Mouse (Mus musculus): ENCODE results near the gene Arhgap27. TPM values are rescaled to one million over a fixed set of nuclear protein-coding genes. Genes with fewer than 3 reads are reported as not detected.
"Not testable (repeated sequence)": the region's sequence is repeated elsewhere in the genome, so short reads cannot be mapped to it uniquely, and the experiment has no call there.

The Arhgap27 gene
- polyA plus RNA-seq, 1 experiment from 2014 or later = 16.9 TPM

DNA sequence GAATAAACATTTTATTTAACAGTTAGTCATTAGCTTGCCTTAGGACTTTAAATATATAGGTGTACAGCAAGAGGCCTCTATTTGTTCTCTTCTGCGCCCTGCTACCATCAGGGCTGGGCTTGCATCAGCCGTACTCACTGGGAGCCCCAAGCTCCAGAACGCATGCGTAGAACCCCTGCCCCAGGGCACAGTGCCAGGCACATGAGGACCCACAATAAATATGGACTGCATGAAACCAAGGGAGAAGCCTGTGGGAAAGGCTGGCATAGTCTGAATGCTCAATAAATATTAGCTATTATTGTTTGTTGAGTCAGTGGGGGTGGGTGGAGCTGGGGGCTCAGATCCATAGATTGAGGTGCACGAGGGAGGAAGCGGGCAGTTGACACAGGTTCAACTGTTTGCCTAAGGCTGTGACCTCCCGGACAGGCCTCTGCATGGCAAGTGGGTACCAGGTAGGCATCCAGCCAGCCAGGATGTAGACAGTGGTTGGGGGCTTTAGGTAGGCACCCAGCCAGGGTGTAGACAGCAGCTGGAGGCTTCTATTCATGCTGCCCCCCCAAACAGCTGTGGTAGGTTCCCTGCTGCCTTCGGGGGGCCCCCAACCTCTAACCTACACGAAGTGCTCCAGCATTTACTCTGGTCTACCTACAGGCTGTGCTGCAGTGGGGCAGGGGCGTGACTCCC lies 31.8 kb downstream of the Arhgap27 start:
- no peak for ATAC-seq
- no peak overlapping the region for H3K9ac ChIP-seq (ENCODE audit: low read depth, low read length)
- H3K4me1 ChIP-seq (replicated peaks; ENCODE audit: control insufficient read depth, insufficient read depth, low read length) = no peaks in the 10 kb centered on the region; the same call in 1 of the 2 replicates
- H3K9me3 ChIP-seq (ENCODE audit: control insufficient read depth) = no peaks in the 10 kb centered on the region
- no peak overlapping the region for H3K4me3 ChIP-seq (ENCODE audit: low read depth, low read length)
- TF ChIP-seq CTCF (IDR thresholded peaks at IDR 0.05; ENCODE audit: low read depth) = no peak
- peaks cover 35% of the 10 kb centered on the region for H3K36me3 ChIP-seq (ENCODE audit: control insufficient read depth, insufficient read depth)
- no peaks in the 10 kb centered on the region for H3K27me3 ChIP-seq (replicated peaks; ENCODE audit: control insufficient read depth, insufficient read depth, low read length)
- 88% methylated on average over 10 of the region's 10 CpGs for WGBS
- H3K4me2 ChIP-seq (replicated peaks; ENCODE audit: low read depth) = no peak overlapping the region
- no peak overlapping the region for H3K27ac ChIP-seq (ENCODE audit: low read depth, low read length)

DNA sequence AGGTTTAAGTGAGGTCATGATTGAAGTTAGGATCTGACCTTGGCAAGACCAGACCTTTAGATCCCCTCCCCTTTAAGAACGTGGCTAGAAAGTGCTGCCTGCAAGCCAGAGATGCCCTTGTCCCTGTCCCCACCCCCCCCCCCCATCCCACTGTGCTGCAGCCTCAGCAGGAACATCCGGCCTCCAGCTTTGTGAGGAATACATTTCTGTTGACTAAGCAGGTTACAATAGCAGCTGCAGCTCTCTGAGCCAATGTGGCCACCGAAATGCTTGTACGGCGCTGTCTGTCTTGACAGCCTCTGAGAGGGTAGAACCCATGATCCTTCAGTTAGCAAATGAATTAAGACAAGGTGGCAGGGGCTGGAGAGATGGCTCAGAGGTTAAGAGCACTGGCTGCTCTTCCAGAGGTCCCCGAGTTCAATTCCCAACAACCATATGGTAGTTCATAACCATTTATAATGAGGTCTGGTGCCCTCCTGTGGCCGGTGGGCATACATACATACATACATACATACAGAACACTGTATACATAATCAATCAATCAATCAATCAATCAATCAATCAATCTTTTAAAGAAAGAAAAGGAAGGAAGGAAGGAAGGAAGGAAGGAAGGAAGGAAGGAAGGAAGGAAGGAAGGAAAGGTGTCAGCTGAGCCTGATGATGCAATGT lies 32.7 kb downstream of the Arhgap27 start:
- H3K4me2 ChIP-seq (replicated peaks; ENCODE audit: low read depth) = no peak overlapping the region
- H3K4me1 ChIP-seq (replicated peaks; ENCODE audit: control insufficient read depth, insufficient read depth, low read length) = no peaks in the 10 kb centered on the region; the same call in 1 of the 2 replicates
- no peaks in the 10 kb centered on the region for H3K27me3 ChIP-seq (replicated peaks; ENCODE audit: control insufficient read depth, insufficient read depth, low read length)
- H3K36me3 ChIP-seq (ENCODE audit: control insufficient read depth, insufficient read depth) = peaks cover 31% of the 10 kb centered on the region
- no peaks in the 10 kb centered on the region for H3K9me3 ChIP-seq (ENCODE audit: control insufficient read depth)
- no peak overlapping the region for H3K9ac ChIP-seq (ENCODE audit: low read depth, low read length)
- no peak for ATAC-seq
- WGBS = 61% methylated on average over 7 of the region's 7 CpGs
- H3K27ac ChIP-seq (ENCODE audit: low read depth, low read length) = no peak overlapping the region
- no peak overlapping the region for H3K4me3 ChIP-seq (ENCODE audit: low read depth, low read length)
- peak; percentile 45 for TF ChIP-seq CTCF (IDR thresholded peaks at IDR 0.05; ENCODE audit: low read depth)

DNA sequence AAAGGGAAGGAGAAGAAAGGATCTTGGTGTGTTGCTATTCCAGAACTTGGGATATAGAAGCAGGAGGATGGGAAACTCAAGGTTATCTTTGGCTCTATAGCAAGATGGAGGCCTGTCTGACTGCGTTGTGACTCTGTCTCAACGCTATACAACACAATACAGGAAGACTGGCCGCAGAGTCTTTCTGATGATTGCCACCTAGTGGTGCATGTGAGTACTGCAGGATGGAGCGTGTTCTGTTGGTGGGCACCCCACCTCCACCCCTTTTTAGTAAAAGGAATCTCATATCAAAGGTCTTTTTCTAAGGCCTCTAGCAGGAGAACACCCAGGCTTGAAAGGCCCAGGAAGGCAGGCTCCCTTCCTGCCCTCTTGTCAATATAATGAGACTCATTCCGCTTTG lies 36.5 kb downstream of the Arhgap27 start:
- TF ChIP-seq CTCF (IDR thresholded peaks at IDR 0.05; ENCODE audit: low read depth) = peak; percentile 90
- Histone ChIP-seq H3K27me3 (replicated peaks; ENCODE audit: control insufficient read depth, insufficient read depth, low read length) (no peaks in the 10 kb centered on the region), H3K9ac (ENCODE audit: low read depth, low read length) (no peak overlapping the region), H3K4me3 (ENCODE audit: low read depth, low read length) (no peak overlapping the region), H3K36me3 (ENCODE audit: control insufficient read depth, insufficient read depth) (peaks cover 7% of the 10 kb centered on the region; the same call in 1 of the 2 replicates), H3K4me1 (replicated peaks; ENCODE audit: control insufficient read depth, insufficient read depth, low read length) (no peaks in the 10 kb centered on the region), H3K9me3 (ENCODE audit: control insufficient read depth) (no peaks in the 10 kb centered on the region), H3K4me2 (replicated peaks; ENCODE audit: low read depth) (no peak overlapping the region), H3K27ac (ENCODE audit: low read depth, low read length) (no peak overlapping the region)
- ATAC-seq = no peak
- 15% methylated on average over 5 of the region's 5 CpGs for WGBS

DNA sequence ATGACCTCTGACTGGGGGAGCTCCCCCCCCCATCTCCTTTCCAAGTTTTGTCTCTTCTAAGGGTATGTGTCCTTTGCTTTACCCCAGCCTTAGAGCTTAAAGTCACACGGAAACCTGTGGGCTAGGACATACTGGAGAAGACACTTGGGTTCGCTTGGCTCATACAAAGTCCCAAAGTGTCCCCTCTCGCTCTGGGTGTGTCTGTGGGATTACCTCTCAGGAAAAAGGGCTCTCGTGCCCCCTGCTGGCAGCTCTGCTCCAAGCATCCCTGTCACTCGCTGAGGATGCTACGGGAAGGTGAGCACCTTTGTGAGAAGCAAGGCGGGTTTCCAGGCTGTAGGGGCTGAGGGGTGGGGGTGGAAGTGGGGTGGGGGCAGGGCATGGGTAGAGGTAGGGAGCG lies 38.3 kb downstream of the Arhgap27 start:
- Histone ChIP-seq H3K27ac (ENCODE audit: low read depth, low read length) (no peak overlapping the region), H3K9ac (ENCODE audit: low read depth, low read length) (no peak overlapping the region), H3K4me2 (replicated peaks; ENCODE audit: low read depth) (no peak overlapping the region), H3K36me3 (ENCODE audit: control insufficient read depth, insufficient read depth) (no peaks in the 10 kb centered on the region), H3K4me3 (ENCODE audit: low read depth, low read length) (no peak overlapping the region), H3K27me3 (replicated peaks; ENCODE audit: control insufficient read depth, insufficient read depth, low read length) (no peaks in the 10 kb centered on the region), H3K4me1 (replicated peaks; ENCODE audit: control insufficient read depth, insufficient read depth, low read length) (no peaks in the 10 kb centered on the region), H3K9me3 (ENCODE audit: control insufficient read depth) (no peaks in the 10 kb centered on the region)
- 7% methylated on average over 8 of the region's 8 CpGs for WGBS
- ATAC-seq = no peak
- peak; percentile 90 for TF ChIP-seq CTCF (IDR thresholded peaks at IDR 0.05; ENCODE audit: low read depth)

DNA sequence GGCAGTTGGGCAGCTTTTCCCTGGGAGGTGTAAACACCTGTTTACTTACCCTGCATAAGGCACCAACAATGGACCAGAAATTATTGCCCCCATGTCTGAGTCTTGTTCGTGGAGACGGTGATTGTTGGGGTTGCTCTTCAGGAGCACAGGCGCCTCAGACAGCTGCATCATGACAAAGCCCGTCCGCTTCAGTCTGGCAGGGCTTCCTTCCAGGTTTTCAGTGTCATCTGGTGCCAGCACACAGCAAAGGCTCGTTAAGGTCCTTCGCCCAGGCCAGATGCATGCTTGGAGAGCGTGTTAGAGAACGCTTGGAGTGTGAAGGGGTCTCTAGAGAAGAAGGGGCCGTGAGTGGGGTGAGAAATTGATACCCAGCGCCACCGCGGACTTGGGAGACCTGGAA lies 38.8 kb downstream of the Arhgap27 start:
- TF ChIP-seq CTCF (IDR thresholded peaks at IDR 0.05; ENCODE audit: low read depth) = no peak
- H3K4me1 ChIP-seq (replicated peaks; ENCODE audit: control insufficient read depth, insufficient read depth, low read length) = no peaks in the 10 kb centered on the region
- no peak overlapping the region for H3K4me2 ChIP-seq (replicated peaks; ENCODE audit: low read depth)
- no peak overlapping the region for H3K4me3 ChIP-seq (ENCODE audit: low read depth, low read length)
- no peak overlapping the region for H3K9ac ChIP-seq (ENCODE audit: low read depth, low read length)
- 60% methylated on average over 13 of the region's 13 CpGs for WGBS
- no peak overlapping the region for H3K27ac ChIP-seq (ENCODE audit: low read depth, low read length)
- H3K27me3 ChIP-seq (replicated peaks; ENCODE audit: control insufficient read depth, insufficient read depth, low read length) = no peaks in the 10 kb centered on the region
- H3K36me3 ChIP-seq (ENCODE audit: control insufficient read depth, insufficient read depth) = no peaks in the 10 kb centered on the region
- H3K9me3 ChIP-seq (ENCODE audit: control insufficient read depth) = no peaks in the 10 kb centered on the region
- no peak for ATAC-seq

DNA sequence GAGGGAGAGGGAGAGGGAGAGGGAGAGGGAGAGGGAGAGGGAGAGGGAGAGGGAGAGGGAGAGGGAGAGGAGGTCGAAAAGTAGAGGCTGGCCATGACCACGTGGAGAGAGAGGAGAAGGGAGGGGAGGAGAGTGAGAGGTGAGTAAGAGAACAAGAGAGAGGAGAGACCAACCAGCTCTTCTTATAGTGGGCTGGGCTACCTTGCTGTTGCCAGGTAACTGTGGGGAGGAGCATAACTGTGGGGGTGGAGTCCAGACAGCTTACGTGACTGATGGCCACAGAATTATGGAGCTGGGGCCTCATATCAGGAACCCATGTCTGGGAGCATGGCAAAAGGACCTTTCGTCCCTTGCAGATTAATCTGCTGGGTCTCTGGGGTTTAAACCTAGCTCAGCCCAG lies 40.7 kb downstream of the Arhgap27 start:
- WGBS = 23% methylated on average over 4 of the region's 4 CpGs
- peak; percentile 36; the same call in 1 of the 2 replicates for ATAC-seq
- H3K36me3 ChIP-seq (ENCODE audit: control insufficient read depth, insufficient read depth) = not testable (repeated sequence)

More for the DNA sequence above, 40.7 kb downstream of the Arhgap27 start:
- H3K27me3 ChIP-seq (replicated peaks; ENCODE audit: control insufficient read depth, insufficient read depth, low read length); H3K4me3 ChIP-seq (ENCODE audit: low read depth, low read length); H3K4me2 ChIP-seq (replicated peaks; ENCODE audit: low read depth); H3K27ac ChIP-seq (ENCODE audit: low read depth, low read length); H3K4me1 ChIP-seq (replicated peaks; ENCODE audit: control insufficient read depth, insufficient read depth, low read length); H3K9me3 ChIP-seq (ENCODE audit: control insufficient read depth); H3K9ac ChIP-seq (ENCODE audit: low read depth, low read length): not testable (repeated sequence)

All from intestine, postnatal 0 days (tissue).